Mouse (Mus musculus): ENCODE data around the gene Klhdc3.

The Klhdc3 gene

DNA sequence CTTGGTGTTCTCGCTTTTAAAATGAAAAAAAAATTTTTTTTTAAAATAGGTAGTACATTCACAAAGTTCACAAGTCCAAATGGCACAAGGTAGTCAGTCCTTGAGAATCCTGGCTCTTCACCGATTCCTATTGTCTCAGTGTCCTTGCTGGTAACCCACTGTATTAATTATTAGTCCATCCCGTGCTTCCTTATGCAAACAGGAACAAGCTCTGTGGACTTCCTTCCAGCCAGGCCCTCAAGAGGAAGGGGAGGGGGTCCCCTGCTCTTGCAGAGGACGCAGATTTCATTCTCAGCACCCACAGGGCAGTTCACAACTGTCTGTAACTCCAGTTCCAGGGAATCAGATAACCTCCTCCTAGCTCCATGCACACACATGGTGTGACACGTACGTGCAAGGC, 24.7 kb downstream of the Klhdc3 start:
- DNase-seq (ENCODE audit: low spot score) = no peak

DNA sequence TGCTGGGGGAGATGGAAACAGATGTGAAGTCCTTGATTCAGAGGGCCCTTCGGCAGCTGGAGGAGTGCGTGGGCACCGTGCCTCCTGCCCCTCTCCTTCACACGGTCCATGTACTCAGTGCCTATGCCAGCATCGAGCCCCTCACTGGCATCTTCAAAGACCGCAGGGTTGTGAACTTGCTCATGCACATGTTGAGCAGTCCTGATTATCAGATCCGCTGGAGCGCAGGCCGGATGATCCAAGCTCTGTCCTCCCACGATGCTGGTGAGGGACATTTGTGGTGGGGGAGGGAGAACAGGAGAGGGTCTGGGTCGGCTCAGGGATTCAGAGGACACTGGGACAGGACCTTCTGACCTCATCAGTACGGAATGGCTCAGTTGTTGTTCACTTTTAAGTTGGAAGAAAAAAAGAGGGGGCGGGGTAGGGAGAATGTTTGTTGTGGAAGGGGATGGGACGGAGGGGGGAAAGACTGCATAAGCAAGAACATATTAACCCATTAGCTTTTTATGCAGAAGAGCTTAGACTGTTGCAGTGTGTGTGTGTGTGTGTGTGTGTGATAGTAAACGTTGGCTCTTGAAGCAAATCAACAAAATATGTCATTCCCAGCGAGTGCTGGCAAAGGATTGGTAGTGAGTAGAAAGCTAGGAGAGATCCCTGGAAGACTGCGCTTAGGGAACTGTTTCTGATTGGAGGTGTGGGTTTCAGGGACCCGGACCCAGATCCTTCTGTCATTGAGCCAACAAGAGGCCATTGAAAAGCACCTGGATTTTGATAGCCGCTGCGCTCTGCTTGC, 28.8 kb downstream of the Klhdc3 start:
- no peak for DNase-seq (ENCODE audit: low spot score)

DNA sequence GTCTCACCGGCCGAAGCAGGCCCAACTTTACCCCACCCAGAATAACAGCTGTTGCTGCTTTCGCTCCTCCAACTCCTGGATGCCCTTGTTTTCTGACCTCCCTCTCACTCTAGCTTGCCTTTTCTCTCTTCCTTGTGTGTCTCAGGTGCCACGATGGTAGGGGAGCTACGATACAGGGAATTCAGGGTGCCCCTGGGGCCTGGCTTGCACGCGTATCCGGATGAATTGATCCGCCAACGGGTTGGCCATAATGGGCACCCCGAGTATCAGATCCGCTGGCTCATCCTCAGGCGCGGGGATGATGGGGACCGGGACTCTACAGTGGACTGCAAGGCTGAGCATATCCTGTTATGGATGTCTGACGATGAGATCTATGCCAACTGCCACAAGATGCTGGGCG, 29.4 kb downstream of the Klhdc3 start:
- DNase-seq (ENCODE audit: low spot score) = peak; percentile 43

DNA sequence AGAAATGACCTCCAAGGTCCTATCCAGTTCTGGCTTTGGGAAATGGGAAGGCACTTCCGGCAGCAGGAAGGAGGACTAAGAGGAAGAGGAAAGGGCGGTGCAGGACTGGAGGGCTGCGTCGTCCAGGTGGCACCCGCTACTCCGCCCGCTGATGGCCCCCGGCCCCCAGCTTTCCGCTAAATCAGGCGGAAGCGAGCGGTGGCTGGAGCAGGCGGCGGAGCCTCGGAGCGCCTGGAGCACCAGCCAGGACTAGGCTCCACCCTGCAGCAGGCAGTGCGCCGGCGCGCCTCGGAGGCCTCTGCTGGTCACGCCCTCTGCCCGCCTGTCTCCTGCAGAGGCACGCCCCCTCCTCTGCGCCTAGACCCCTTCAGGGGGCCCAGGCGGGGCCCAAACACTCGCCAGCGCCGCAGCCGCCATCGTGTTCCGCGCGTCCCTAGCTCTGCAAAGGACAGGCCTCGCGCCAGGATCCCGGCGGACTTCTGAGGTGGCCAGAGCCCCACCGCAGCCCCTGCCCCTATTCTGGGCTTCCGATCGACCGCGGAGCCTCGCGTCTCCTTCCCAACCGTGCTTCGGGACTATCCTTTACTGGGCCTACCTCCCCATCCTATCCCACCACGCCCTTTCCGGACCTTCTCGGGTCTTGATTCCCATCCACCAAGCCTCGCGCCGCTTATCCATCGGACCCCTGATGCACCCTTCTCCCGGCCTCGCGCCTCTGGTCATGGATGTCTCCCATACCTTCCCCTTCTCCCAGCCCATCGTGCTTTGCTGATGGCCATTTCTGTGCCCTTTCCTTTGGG, 30.3 kb downstream of the Klhdc3 start, which contains the start of gene Cul7:
Gene Cul7, plus strand, starts transcription at position 106 of the 800 bp plus-strand sequence.
- peak; percentile 89 for DNase-seq (ENCODE audit: low spot score)

DNA sequence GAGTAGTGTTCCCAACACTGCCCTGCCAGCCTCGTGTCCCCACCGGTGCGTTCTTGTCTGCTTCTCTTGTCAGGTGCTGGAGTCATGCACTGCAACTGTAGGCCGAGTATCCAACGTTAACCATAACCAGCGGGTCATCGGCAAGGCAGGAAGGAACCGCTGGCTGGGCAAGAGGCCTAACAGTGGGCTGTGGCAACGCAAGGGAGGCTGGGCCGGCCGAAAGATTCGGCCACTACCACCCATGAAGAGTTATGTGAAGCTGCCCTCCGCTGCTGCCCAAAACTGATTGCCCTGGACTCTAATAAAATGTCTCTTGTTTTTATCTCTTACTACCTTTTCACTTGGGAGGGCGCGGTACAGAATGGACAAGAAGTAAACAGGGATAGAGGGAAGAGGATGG, 30.9 kb downstream of the Klhdc3 start:
- DNase-seq (ENCODE audit: low spot score) = no peak

DNA sequence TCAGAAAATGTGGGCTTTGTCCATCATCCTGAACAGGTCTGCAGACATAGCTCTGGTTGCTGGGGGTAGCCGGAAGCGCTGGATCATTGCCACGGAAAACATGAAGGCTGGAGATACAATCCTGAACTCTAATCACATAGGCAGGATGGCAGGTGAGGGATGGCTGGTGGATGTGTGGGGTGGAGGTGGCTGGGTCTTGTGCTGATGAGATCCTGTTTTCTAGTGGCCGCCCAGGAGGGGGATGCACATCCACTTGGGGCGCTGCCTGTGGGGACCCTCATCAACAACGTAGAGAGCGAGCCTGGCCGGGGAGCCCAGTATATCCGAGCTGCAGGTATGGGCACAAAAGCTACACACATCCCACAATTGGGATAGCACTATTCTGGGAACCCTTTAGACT, 32.3 kb downstream of the Klhdc3 start:
- DNase-seq (ENCODE audit: low spot score) = no peak

DNA sequence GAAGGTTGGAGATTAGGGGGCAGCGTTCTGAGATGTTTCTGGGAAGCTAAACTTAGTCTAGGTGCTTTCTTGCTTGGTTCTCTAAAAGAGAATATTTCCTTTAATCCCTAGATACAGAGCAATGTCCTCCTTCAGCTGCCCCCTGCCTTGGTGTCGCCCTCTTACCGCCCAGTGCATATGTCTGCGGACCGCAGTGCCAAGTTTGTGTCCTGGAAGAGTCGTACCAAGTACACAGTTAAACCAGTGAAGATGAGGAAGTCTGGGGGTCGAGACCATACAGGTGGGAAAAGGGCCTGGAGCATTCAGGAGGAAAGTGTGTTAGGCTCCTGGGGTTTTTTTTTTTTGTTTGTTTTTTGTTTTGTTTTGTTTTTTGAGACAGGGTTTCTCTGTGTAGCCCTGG, 33.4 kb downstream of the Klhdc3 start:
- DNase-seq (ENCODE audit: low spot score) = no peak

DNA sequence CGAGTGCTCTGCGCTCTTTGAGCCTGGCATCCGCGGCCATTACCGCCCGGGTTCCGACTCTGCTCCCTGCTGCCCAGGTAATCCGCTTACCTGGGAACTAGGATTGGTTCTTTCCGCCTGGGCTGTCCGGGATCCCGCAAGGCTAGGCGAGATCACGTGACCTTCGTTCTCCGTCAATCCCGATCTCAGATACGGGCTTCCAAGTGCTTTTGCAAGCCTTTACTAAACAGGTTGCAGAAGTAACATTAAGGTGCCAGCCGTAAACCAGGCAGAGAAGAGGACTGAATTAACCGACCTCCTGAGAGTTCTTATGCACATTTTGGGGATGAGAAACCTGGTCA, 34.4 kb downstream of the Klhdc3 start:
- no peak for DNase-seq (ENCODE audit: low spot score)

DNA sequence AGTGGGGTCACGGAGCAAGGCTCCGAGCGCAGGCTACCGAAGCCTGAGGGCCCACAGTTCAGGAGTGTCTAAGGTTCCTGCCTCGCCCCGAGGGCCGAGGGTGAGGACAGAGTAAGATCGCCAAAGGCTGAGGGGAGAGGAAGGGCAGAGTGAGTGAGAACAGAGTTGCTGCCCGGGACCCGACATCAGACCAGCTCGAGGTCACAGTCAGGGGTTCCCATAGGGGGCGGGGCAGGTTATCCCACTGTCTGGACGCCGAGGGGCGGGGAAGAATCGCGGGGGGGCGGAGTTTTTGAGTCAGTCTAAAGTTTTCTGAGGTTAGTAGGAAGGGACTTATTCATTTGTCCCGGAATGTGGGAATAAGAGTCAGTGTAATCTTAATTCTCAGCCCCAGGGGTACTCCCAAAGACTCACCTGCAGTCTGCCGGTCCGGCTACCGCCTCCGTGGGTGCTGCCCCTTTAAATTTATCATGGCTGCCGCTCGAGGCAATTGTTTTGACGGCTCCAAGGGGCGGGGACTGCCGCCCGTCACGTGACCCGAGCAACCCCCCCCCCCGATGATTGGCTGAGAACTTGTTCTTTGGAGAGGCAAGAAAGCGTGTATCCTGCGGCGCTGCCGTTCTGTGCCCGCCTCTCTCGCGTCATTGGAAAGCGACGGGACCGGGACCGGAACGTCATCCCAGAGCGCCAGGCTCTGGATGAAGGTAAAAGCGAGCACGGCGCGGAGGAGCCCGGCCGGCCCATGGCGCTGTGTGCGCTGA, 35.0 kb downstream of the Klhdc3 start, which contains the start of the genes Klc4 and Mrpl2:
Gene Klc4, minus strand, starts transcription at position 462 of the 761 bp plus-strand sequence.
Gene Mrpl2, plus strand, starts transcription at position 669 of the 761 bp plus-strand sequence.
- DNase-seq (ENCODE audit: low spot score) = peak; percentile 98

DNA sequence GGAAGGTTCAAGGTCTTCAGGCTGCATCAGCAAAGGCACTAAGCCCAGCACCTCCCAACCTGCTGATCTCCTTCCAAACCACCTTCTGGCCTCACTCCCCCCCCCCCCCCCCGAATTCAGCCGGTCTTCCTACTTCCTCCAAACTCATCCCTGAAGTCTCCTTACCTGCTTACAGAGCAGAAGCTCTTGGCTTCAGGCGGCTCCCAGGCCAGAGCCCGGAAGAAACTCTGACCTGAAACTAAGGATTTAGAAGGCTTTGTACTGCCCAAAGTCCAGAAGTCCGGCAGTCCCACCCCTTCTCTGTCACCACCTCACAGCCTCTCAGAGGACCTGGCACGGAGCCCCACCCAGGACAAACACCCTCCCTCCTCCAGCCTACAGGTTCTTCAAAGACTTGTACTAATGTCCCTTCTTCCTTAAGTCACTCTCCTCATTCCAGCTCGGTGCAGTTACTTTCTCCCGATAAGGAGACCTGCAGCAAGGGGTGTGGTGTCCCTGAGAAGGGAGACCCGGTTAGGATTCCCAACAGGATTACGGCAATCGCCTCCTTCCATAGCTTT, 35.7 kb downstream of the Klhdc3 start:
- peak; percentile 71 for DNase-seq (ENCODE audit: low spot score)

DNA sequence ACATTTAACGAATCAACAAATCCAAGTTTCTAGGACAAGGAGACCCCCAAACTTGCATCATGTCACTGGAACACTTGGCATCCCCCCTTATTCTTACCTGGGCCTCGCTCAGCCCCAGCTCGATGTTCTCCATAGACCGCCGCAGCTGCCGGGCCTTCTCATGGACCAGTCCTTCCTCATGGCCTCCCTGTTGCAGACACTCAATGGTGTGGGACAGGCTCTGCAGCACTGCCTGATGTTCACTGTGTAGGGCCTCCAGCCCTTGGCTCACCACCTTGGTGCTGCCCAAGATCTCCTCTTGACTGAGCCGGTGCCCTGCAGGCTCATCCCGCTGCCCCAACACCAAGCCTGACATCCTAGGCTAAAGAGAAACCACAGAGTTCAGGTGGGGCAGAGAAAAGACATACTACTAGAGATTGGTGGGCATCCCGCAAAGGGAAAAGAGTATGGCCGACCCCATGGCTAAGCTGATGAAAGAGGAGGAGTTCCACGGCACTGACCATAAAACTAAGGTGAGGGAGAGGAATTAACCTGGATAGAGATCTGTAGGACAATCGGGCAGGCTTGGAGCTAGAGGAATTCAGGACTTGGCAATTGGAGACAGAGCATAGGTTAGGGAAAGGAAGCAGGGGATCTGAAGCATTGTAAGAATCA, 36.4 kb downstream of the Klhdc3 start:
- DNase-seq (ENCODE audit: low spot score) = no peak

DNA sequence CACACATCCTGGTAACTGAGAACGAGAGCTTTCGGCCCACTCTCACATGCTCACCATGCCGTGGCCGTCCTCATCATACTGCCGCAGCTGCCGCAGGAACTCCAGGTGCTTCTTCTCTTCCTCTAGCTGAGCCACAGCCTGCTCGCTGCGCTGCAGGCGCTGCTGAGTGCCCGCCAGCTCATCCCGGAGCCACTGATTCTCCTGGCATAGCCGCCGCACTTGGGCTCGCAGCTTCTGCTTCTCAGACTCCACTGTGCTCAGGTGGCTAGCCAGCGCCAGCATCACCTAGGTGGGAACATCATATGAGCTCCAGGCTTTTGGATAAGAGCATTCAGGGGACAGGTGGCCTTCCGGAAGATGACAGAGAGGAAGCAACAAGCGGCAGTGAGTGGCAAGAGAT, 38.7 kb downstream of the Klhdc3 start:
- DNase-seq (ENCODE audit: low spot score) = no peak

DNA sequence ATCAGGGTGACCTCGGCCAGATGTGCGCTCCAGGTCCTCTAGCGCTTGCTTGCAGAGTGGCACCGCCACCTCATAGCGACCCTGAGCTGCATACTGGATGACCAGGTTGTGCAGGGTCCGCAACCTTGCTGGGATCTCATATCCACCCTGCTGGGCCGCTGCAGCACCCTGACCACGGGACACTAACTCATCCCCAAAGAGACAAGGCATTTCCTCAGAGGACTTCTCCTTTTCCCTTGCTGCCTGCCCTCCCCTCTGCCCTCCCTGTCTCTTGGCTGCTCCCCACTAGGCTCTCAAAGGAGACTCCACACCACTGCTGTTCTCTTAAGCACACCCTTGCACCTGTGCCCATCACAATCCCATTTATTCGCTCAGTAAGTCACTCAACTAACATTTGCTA, 40.8 kb downstream of the Klhdc3 start:
- no peak for DNase-seq (ENCODE audit: low spot score)

DNA sequence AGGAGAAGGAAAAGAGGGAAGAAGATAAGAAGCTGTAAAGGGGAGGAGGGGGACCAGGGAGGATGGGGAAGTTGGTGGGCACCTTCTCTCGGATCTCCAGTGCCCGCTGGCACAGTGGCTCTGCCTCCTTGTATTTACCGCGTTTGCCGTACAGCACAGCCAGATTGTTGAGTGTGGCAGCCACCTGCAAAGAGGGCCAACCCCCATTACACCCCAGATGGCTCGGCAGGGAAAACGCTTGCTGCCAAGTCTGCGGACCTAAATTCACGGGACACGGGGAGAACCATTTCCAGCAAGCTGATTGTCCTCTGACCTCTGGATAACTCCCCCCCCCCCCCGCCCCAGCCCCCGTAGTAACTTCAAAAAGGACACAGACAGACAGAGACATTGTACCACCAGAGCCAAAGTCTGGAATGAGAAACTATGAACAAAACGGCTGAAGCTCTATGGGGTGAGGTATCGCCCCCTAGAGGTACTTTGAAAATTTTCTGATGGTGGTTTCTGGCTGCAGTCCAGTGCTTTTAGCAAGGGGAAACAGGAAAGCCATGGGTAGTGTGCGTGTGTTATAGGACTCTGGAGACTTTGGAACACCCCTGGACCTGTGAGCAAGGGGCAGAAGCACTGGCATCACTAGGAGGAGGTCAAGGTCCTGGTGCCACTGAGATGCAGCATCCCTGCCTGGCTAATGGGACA, 43.7 kb downstream of the Klhdc3 start:
- DNase-seq (ENCODE audit: low spot score) = peak; percentile 81

DNA sequence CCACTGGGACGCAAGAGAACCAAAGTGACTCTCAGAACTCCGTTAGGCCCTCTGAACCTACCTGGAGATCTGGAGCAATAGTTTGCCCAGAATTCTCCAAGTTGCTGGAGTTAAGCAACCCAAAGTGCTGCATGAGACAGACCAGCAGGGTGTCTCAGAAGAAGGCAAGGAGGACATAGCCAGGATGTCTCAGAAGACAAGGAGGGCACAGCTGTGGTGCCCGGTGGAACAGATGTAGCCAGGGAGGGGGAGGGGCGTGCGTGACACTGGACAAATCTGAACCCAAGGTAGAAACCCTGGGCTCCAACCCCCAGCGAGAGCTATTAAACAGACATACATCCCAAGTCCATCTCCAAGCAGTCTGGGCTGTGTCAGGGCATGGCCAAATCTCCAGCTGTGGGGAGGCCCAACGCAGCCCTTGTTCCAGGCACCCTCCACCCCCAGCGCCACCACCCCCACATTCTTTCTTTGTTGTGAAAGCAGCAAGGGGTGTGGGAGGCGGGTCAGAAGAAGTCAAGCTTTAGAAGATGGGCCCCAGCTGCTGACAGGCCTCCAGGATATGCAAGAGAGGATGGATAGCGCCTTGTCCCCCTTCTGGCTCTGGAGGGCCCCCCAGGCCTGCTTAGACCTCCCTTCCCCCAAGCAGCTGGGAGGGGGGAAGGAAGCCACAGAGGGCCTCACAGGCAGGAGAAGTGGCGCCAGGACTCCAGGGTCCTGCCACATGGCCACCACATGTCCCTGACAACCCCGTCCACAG, 50.9 kb downstream of the Klhdc3 start:
- peak; percentile 66 for DNase-seq (ENCODE audit: low spot score)

DNA sequence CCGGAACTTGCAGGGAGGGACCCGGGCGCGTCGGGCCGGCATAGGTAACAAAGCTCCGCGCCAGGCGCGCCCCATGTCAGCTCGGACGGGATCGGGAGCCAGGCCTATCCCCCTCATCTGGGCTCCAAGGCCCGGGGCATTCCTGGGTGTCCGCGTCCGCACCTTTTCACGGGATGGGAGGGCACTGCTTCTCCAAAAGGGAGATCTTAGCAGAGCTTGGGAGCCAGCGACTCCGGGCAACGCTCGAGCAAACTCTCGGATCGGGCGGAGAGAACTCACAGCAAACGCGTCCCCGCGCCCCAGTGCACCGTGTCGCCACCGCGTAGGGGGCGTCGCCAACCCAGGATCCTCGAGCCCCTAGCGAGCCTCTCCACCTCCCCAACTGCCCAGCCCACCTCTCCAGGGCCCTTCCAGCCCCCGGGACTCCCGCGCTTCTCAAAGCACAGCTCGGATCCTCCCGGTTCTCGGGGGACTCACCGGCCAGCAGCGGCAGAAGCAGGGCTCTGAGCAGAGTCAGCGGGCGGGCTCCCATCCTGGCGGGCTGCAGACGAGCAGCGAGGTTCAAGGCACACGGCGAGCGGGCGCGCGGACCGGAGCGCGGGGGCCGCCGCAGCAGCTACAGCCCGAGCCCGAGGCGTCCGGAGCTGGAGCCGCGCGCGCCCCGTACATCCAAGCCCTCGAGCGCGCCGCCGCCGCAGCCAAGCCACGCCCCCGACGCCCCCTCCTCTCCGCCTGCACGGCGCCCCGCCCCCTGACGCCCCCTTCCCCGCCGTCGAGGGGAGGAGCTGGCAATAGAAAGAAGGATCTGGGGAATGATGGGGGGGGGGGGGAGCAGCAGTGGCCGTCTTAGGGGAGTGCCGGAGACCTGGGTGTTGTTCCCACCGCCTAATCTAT, 51.7 kb downstream of the Klhdc3 start, which contains the start of gene Ptk7:
Gene Ptk7, minus strand, starts transcription at position 714 of the 894 bp plus-strand sequence.
- no peak for DNase-seq (ENCODE audit: low spot score)

DNA sequence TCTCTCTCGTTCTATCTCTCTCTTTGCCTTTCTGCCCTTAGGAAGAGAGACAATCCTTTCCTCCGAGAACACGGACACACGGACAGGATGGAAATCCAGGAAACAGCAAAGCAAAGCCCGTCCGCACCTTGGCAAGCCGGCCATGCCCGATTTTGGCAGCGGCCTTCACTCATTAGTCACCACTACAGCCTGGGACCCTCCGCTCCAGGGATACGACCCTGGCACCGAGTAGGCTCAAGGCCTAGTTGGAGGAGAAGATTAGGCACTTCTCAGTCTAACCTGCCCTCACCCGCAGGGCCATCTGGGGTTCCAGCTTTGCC, 52.3 kb downstream of the Klhdc3 start:
- DNase-seq (ENCODE audit: low spot score) = no peak

DNA sequence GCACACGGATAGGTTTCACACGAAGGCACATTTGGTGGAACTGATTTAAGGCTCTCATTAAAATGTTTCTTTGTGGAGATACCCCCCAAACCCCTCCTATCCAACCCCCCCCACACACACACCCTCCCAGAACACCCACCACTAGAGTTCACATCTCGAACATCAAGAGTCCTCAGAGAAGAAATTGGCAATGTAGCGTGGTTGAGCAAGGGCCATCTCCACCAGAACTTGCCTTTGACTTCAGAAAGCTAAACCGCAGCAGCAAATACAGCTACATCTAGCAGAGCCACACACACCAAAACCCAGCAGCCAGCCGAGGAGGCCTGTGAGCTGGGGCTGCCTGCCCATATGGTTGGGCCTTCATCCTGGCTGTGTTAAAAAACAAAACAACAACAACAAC, 53.3 kb downstream of the Klhdc3 start:
- no peak for DNase-seq (ENCODE audit: low spot score)

DNA sequence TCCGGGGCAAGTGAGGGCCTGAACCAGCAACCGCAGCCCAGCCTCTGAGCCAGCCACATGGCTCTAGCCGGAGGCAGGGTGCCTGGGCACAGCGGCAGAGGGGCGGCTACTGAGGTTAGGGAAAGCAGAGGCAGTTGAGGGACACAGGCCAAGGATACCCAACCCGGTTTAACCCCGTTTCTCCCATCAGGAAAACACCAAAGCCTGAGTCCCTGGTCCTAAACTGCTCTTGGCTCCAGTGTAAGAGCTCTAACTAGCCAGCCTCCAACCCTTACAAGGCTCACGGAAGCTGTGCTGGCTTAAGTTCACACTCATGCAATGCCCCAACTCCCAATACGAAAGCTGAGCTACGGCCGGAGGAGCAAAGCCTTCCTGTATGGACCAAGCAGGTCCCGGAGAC, 56.1 kb downstream of the Klhdc3 start:
- peak; percentile 55 for DNase-seq (ENCODE audit: low spot score)

Measured in adipocyte (in vitro differentiated cells).